Mouse (Mus musculus) forebrain, postnatal 0 days (tissue): Measurements from ENCODE around the gene Tomm20l. TPM values are rescaled to one million over a fixed set of nuclear protein-coding genes. Genes with fewer than 3 reads are reported as not detected.

Experiments
- ATAC-seq: fragments of 200-750 bp; cut with Nextera tagmentation; 2 replicates; pipeline ENCODE4 v1.8.0; 2017; ENCODE audit warnings: mild to moderate bottlenecking, moderate library complexity
- DNase-seq: peaks from one replicate; pipeline ENCODE4 v3.0.0-alpha.2; 2015
- H3K27ac ChIP-seq: fragments of 300-500 bp; sonication (generic); 2 replicates; pipeline ENCODE4 v1.5.1; 2014; ENCODE audit warnings: low read depth, mild to moderate bottlenecking, antibody characterized with exemption, low read length, moderate library complexity, mixed read lengths
- H3K27me3 ChIP-seq: fragments of 300-500 bp; sonication (generic); 2 replicates; pipeline ENCODE4 v1.6.1; 2014; ENCODE audit warnings: mild to moderate bottlenecking, low read length, mixed read lengths; ENCODE audit not compliant: insufficient read depth
- H3K36me3 ChIP-seq: fragments of 300-500 bp; sonication (generic); 2 replicates; pipeline ENCODE4 v1.6.1; 2014; ENCODE audit warnings: mild to moderate bottlenecking, moderate library complexity; ENCODE audit not compliant: insufficient read depth
- H3K4me1 ChIP-seq: fragments of 300-500 bp; sonication (generic); 2 replicates; pipeline ENCODE4 v1.6.1; 2014; ENCODE audit warnings: antibody characterized with exemption; ENCODE audit not compliant: insufficient read depth
- H3K4me2 ChIP-seq: fragments of 300-500 bp; sonication (generic); 2 replicates; pipeline ENCODE4 v1.6.1; 2014; ENCODE audit warnings: low read depth, mild to moderate bottlenecking, moderate library complexity
- H3K4me3 ChIP-seq: fragments of 300-500 bp; sonication (generic); 2 replicates; pipeline ENCODE4 v1.5.1; 2014; ENCODE audit warnings: low read depth, low read length, mixed read lengths
- H3K9ac ChIP-seq: fragments of 300-500 bp; sonication (generic); 2 replicates; pipeline ENCODE4 v1.6.1; 2014; ENCODE audit warnings: mild to moderate bottlenecking
- H3K9me3 ChIP-seq: fragments of 300-500 bp; sonication (generic); 2 replicates; pipeline ENCODE4 v1.6.1; 2016; ENCODE audit warnings: low read length
- CTCF ChIP-seq: sonication (generic); IDR thresholded peaks from 2 replicates; pipeline ENCODE4 v1.5.1; 2016; ENCODE audit warnings: antibody characterized with exemption, control low read depth, low read depth
- WGBS: fragments of 180-500 bp; shearing (Covaris S2); extraction: QIAGEN DNeasy Blood & Tissue Kit; methylation state at CpG from one replicate; pipeline ENCODE4 v1.1.7; 2014; 5-methylcytosine and 5-hydroxymethylcytosine counted together
- polyA plus RNA-seq: library from polyadenylated mRNA; unstranded; fragments of >200 nt; fragmentation: Nextera tagmentation; extraction: Ambion mirVana; gene quantifications from 2 replicates; pipeline ENCODE4 v1.2.1, GENCODE M21; 2015
- total RNA-seq: library from RNA; depleted of rRNA; stranded (reverse); fragments of >200 nt; gene quantifications from 2 replicates; pipeline ENCODE4 v1.2.3, GENCODE M21; 2014

Gene Tomm20l
- total and polyA plus RNA-seq, 2 experiments from 2014 or later: not detected

GRCm38 (mm10) chr12:71113074-71113473, 1.8 kb downstream of the Tomm20l start:
- WGBS: 88% methylated on average over 10 of the region's 10 CpGs
- Histone ChIP-seq H3K4me3 (no peak overlapping the region), H3K9me3 (no peaks in the 10 kb centered on the region)

GRCm38 (mm10) chr12:71113675-71114288, 2.6 kb downstream of the Tomm20l start:
- Histone ChIP-seq H3K27me3 (no peaks in the 10 kb centered on the region), H3K36me3 (no peaks in the 10 kb centered on the region), H3K4me1 (no peaks in the 10 kb centered on the region), H3K9me3 (no peaks in the 10 kb centered on the region), H3K9ac (no peak overlapping the region), H3K27ac (no peak overlapping the region), H3K4me3 (no peak overlapping the region), H3K4me2 (peak overlapping the region; percentile 21)
- peak; percentile 47 for DNase-seq
- WGBS: 22% methylated on average over 12 of the region's 12 CpGs
- no peak for TF ChIP-seq CTCF
- peak; percentile 80 for ATAC-seq

More at GRCm38 (mm10) chr12:71113074-71113473, 1.8 kb downstream of the Tomm20l start:
- no peak for DNase-seq
- Histone ChIP-seq H3K27ac (no peak overlapping the region), H3K36me3 (no peaks in the 10 kb centered on the region), H3K4me2 (no peak overlapping the region), H3K27me3 (no peaks in the 10 kb centered on the region), H3K9ac (no peak overlapping the region), H3K4me1 (no peaks in the 10 kb centered on the region)
- TF ChIP-seq CTCF: no peak
- ATAC-seq: no peak

GRCm38 (mm10) chr12:71116411-71116810, 5.2 kb downstream of the Tomm20l start:
- no peaks in the 10 kb centered on the region for H3K27me3 ChIP-seq
- 55% methylated on average over 5 of the region's 5 CpGs for WGBS
- TF ChIP-seq CTCF: no peak

GRCm38 (mm10) chr12:71122731-71123130, 11.5 kb downstream of the Tomm20l start:
- ATAC-seq (no peak), DNase-seq (no peak)
- Histone ChIP-seq H3K9me3 (no peaks in the 10 kb centered on the region), H3K9ac (no peak overlapping the region), H3K36me3 (peaks cover 26% of the 10 kb centered on the region), H3K4me2 (no peak overlapping the region), H3K4me1 (no peaks in the 10 kb centered on the region), H3K27me3 (no peaks in the 10 kb centered on the region), H3K27ac (no peak overlapping the region), H3K4me3 (no peak overlapping the region)
- 93% methylated on average over 10 of the region's 10 CpGs for WGBS
- TF ChIP-seq CTCF: no peak

More at GRCm38 (mm10) chr12:71116411-71116810, 5.2 kb downstream of the Tomm20l start:
- Histone ChIP-seq H3K9me3 (no peaks in the 10 kb centered on the region), H3K4me2 (no peak overlapping the region), H3K4me1 (no peaks in the 10 kb centered on the region), H3K36me3 (no peaks in the 10 kb centered on the region), H3K27ac (no peak overlapping the region), H3K4me3 (no peak overlapping the region), H3K9ac (no peak overlapping the region)
- ATAC-seq (no peak), DNase-seq (no peak)

- peaks cover 26% of the 10 kb centered on the region for H3K36me3 ChIP-seq
- 91% methylated on average over 9 of the region's 9 CpGs for WGBS
- no peak for ATAC-seq
- no peak overlapping the region for H3K4me2 ChIP-seq
- no peak for DNase-seq
- H3K27me3 ChIP-seq: no peaks in the 10 kb centered on the region
- H3K9me3 ChIP-seq: no peaks in the 10 kb centered on the region
- no peak for TF ChIP-seq CTCF
- no peaks in the 10 kb centered on the region for H3K4me1 ChIP-seq
- H3K9ac ChIP-seq: no peak overlapping the region
- H3K4me3 ChIP-seq: no peak overlapping the region
- H3K27ac ChIP-seq: no peak overlapping the region
These were observed 12.1 kb downstream of the Tomm20l start for GRCm38 (mm10) chr12:71123286-71123685.

- Histone ChIP-seq H3K9me3 (no peaks in the 10 kb centered on the region), H3K27me3 (no peaks in the 10 kb centered on the region), H3K4me3 (peak overlapping the region; percentile 95), H3K4me1 (peaks cover 16% of the 10 kb centered on the region), H3K27ac (no peak overlapping the region), H3K36me3 (peaks cover 20% of the 10 kb centered on the region), H3K9ac (peak overlapping the region; percentile 97), H3K4me2 (peak overlapping the region; percentile 70)
- ATAC-seq: no peak
- 12% methylated on average over 5 of the region's 5 CpGs for WGBS
- TF ChIP-seq CTCF: no peak
- no peak for DNase-seq
These were observed 24.4 kb downstream of the Tomm20l start for GRCm38 (mm10) chr12:71135581-71135980.

GRCm38 (mm10) chr12:71136130-71136973, 25.1 kb downstream of the Tomm20l start, which contains the start of the genes Timm9 and 2700049A03Rik:
Gene Timm9, minus strand, starts transcription at chr12:71136684.
Gene 2700049A03Rik, plus strand, starts transcription at chr12:71136848.
- DNase-seq: peak; percentile 96
- H3K27me3 ChIP-seq: no peaks in the 10 kb centered on the region
- under 1% methylated on average over 52 of the region's 52 CpGs for WGBS
- H3K9me3 ChIP-seq: no peaks in the 10 kb centered on the region
- peak within 1 kb of the TSS; percentile 97 for H3K9ac ChIP-seq
- peaks cover 16% of the 10 kb centered on the region for H3K4me1 ChIP-seq
- H3K4me2 ChIP-seq: peak within 1 kb of the TSS; percentile 70
- TF ChIP-seq CTCF: peak; percentile 11; the same call in 1 of the 2 replicates
- H3K27ac ChIP-seq: peak within 1 kb of the TSS; percentile 72
- ATAC-seq: peak; percentile 93
- H3K4me3 ChIP-seq: peak within 1 kb of the TSS; percentile 95
- H3K36me3 ChIP-seq: peaks cover 22% of the 10 kb centered on the region
